Mouse (Mus musculus) testis, postnatal 14 days (tissue): ENCODE results near the gene Mx1.
A peak's percentile ranks its signal among the peaks of the same experiment; 100 is the strongest.

ENCODE experiments used
- DNase-seq: peaks from one replicate; pipeline ENCODE4 v3.0.0; 2021; ENCODE audit warnings: low spot score

Gene Mx1

DNA sequence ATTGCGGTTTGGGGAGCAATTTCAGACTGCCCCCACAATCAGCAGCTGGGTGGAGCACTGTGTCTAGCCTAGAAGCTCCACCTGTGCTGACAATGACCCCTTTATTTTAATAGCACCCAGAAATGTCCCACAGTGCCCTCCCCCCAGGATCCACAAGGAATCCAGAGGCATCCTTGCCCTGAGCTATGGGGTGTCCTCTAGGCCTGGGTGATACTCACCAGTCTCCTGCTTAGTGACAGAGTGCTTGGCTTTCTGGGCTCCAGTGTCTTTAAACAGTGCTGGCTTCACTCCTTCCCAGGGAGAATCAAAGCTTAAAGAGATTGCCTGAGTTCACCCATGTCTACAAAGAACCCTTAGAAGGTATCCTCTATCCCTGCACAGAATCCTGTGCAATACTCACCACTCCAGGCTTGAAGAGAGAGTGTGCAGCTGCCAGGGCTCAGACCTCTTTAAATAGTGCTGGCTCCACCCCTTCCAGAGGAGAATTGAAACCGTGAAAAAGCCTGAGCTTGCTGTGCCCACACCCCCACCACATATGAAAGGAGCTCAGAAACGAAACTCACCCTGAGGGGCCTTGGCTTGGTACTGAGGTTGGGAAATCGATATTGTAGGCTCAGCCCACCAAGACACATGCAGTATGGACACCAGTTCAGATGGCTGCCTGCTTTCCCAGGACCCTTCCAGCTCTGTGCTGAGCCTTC lies at the start of gene Mx1:
Gene Mx1, minus strand, starts transcription at position 427 of the 701 bp plus-strand sequence.
- no peak for DNase-seq

DNA sequence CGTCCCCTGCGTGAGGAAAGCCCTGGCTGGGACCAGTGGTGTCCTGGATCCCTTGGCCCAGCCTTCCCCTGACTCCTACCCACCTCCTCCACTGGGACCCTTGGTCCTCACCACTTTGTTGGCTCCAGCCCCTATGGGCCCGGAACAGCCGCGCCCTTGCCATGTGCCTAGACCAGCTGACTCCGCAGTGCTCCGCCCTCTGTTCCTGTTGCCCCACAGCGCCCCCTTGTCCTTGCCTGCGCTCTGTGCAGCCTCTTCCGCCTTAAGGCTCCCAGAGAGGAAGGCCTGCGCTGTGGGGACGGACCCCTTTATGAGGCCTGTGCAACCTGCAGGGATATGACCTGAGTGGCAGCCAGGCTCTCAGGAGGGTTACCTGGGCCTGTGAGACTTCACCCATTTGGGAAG lies 49.6 kb upstream of the Mx1 start:
- peak; percentile 62 for DNase-seq

DNA sequence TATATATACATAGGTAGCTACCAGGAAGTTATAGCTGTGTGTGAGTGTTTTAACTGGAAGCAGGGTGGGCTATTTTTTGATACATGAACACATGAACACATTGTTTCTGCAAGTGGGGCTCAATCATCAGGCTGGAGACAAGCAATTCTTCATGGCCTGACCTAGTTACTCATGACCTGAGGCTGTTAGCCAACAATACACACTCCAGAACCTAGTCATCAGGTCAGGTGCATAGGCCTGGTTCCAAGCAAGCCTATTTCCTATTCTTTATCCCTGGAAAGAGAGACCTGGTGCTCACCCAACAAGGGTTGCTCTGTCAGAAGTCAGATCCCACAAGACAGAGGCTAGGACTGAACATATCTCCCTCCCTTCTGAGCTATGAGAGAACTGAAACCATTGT lies 48.8 kb upstream of the Mx1 start:
- no peak for DNase-seq

- no peak for DNase-seq
Observed at GRCm38 (mm10) chr16:97510849-97511248, 48.1 kb upstream of the Mx1 start.

- no peak for DNase-seq
Observed at GRCm38 (mm10) chr16:97507783-97508182, 45.1 kb upstream of the Mx1 start.

GRCm38 (mm10) chr16:97504793-97505192 lies 42.1 kb upstream of the Mx1 start:
- DNase-seq = no peak

GRCm38 (mm10) chr16:97503849-97504248 lies 41.1 kb upstream of the Mx1 start:
- DNase-seq = no peak

DNA sequence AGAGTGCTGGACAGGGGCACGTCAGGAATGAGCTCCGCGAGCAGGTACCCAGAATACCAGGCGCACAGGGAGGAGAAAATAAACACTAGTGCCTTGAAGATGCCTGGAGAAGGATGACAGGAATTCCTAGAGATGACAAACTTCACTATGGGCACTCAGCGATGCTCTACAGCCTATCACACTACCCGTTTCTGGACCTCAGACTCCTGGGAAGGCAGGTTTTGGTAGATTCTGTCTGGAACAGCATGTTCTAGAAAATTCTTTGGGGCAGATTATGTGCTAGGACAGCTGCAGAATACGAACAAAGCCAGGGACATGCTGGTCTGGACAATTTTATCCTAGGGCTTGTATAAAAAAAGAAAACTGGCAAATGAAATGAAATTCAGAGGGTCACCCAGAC lies 38.2 kb upstream of the Mx1 start:
- no peak for DNase-seq

DNA sequence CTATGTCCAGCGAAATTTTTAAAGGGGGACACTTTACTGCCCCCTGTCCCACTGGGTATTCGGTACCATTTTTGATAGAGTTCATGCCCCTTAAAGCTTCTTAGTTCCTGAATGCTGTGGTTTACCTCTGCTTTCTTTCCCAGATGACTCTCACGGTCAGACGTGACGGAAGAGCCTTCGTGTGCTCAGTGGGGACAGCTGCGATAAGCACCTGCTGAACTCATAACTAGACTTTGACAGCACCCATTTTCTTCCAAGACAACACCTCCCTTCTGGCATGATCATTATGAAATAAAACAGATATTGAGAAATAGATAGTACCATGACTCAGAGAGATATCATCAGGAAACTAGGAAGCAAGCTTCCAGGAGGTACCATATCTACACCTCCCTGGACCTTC lies 36.7 kb upstream of the Mx1 start:
- DNase-seq = no peak

DNA sequence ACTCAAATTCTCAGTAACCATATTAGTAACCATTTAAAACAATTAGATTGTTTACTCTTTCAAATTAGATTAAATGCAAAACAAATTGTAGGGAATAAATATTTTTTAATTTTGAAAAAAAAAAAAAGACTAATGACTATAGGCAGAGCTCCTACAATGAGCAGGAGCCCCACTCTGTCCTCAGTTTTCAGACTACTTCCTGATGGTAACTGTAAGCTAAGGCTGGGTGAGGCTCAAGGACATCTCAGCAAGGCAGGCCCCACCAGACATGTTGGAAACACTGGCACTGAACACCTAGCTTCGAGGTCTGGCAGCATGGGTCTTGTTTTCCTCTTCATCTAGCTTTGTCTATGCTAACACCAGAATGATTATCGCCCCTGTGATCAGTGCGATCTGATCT lies 35.4 kb upstream of the Mx1 start:
- DNase-seq = no peak

GRCm38 (mm10) chr16:97497682-97498081 lies 35.0 kb upstream of the Mx1 start:
- DNase-seq = no peak

- no peak for DNase-seq
Observed at GRCm38 (mm10) chr16:97496026-97496425, 33.3 kb upstream of the Mx1 start.

GRCm38 (mm10) chr16:97492369-97492768 lies 29.7 kb upstream of the Mx1 start:
- no peak for DNase-seq

DNA sequence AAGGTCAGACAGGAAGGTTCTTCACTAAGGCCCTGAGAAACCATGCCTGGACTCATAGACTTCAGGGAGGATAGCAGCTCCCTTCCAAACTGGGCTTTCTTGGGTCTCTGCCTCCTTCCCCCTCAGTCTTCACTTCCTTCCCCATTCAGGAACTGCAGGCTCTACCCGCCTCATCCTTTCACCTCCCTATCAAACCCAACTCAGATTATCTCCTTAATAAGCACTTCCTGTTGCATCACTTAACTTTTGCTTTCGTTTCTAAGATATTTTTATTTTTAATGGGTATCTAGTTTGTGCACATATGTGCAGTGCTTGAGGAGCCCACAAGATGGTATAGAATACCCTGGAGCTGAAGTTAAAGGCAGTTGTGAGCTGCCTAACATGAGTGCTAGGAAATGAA lies 15.9 kb upstream of the Mx1 start:
- DNase-seq = no peak

DNA sequence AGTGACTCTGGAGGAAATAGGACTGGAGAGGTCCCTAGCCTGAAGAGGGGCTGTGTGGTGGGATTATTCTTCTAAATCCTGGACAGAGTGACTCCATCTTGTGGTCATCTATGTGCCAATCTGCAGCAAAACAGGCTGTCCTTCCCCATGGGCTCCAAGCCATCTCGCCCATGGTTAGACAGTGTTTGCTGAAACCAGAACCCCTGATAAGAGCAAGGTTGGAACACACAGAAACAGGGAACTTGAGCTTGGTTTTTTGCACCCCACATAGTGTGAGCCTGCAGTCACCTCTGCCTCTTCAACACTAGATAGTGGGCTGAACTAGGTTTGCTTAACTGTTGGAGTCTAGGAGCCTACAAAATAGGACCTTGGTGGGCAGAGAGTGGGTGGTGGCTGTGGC lies 13.8 kb upstream of the Mx1 start:
- no peak for DNase-seq

DNA sequence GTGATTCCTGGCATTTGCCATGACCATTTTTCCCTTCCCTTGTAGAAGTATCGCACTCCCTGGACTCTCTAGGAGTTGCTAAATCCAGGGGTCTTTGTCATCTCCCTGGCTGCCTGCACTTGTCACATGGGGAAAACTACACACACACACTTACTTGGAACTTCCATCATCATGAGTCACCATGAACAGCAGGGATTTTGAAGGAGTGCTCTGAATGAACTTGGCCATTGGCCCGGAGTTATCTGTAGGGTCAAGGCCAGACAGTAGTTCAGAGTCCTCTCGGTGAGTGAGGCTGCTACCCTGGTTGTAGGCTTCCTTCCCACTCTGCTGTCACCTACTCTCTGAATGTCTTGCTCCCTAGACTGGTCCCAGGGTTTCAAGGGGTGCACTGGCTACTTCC lies 12.9 kb upstream of the Mx1 start:
- DNase-seq = peak; percentile 19

GRCm38 (mm10) chr16:97474671-97475070 lies 12.0 kb upstream of the Mx1 start:
- DNase-seq = no peak

GRCm38 (mm10) chr16:97467993-97468791 lies 5.5 kb upstream of the Mx1 start:
- no peak for DNase-seq

DNA sequence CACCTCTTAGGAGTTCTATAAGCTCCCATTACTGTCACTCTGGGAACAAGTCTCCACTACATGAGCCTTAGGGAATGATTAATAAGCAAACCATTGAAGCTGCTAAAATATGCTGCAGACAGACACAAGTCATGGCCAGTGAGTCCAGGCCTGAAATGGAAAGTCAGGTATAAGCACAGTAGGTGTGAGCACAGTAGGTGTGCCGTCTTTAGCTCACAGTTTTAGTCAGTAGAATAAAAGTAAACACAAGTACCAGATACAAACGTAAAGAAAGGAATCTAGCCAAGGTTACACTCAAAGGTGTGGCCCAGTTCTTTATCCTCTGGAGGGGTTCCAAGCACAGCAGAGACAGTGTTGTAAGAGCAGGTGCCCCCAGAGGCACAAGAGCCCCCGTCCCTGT lies 4.8 kb upstream of the Mx1 start:
- no peak for DNase-seq

DNA sequence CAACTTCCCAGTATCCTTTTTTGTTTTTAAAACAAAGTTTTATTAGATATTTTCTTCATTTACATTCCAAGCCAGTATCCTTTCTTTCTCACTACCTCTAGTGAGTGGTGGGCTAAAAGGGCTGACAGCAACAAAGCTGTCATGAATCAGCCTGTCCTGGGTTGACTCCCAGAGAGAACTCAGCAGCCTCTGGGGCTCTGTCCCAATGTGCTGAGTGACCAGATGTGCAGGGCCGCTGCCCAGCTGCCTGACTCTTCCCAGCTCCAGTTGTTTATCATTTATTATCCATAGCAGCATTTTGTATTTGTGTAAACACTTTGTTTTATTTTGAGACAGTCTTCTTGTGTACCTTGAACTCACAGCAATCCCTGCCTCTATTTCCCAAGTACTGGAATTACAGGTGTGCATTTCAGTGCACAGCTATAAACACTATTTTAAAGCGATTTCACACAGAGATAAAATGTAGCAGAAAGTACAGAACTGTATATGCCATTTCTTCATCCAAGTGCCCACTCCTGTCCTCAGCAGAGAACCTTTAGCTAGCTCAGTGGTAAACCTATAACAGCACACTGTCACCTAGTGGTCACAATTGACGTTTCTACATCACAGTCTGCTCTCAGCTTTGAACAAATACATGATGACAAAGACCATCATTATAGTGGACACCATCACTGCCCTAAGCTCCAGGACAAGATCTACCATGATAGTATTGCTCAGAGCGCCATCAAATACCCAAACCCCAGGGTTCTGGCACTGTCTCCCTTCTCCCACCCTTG lies 3.7 kb upstream of the Mx1 start:
- DNase-seq = no peak

- no peak for DNase-seq
Observed at GRCm38 (mm10) chr16:97461271-97461670, 1.4 kb downstream of the Mx1 start.

- no peak for DNase-seq
Observed at GRCm38 (mm10) chr16:97459831-97460230, 2.9 kb downstream of the Mx1 start.

GRCm38 (mm10) chr16:97447386-97447785 lies 15.3 kb downstream of the Mx1 start:
- DNase-seq = no peak
